Mouse (Mus musculus): ENCODE results near the gene Abcb9.

GRCm38 (mm10) chr5:124086876-124087275 lies 8.7 kb downstream of the Abcb9 start:
- TF ChIP-seq POLR2A (IDR thresholded peaks at IDR 0.05; ENCODE audit: low read depth, low read length): no peak
- no peak for TF ChIP-seq CTCF (IDR thresholded peaks at IDR 0.05; ENCODE audit: borderline replicate concordance, insufficient read depth, low read length)
